Mouse (Mus musculus) olfactory bulb, adult 2 months (tissue): ENCODE measurements around the gene Tekt5.

Experiments
- CTCF ChIP-seq: fragments of 200-500 bp; IDR thresholded peaks from 2 replicates; pipeline ENCODE4 v1.5.1; 2012; ENCODE audit warnings: low read depth, mild to moderate bottlenecking, low read length, moderate library complexity; ENCODE audit not compliant: insufficient read depth
- POLR2A ChIP-seq: fragments of 200-500 bp; IDR thresholded peaks from 2 replicates; pipeline ENCODE4 v1.6.1; 2012; ENCODE audit warnings: mild to moderate bottlenecking, low read depth, low read length, moderate library complexity; ENCODE audit not compliant: insufficient read depth

GRCm38 (mm10) chr16:10379531-10379930 lies 15.8 kb downstream of the Tekt5 start:
- TF ChIP-seq CTCF (no peak), POLR2A (no peak)
